Mouse (Mus musculus) limb, embryonic 14.5 days (tissue): Measurements from ENCODE around the gene Nrxn3. TPM values are rescaled to one million over a fixed set of nuclear protein-coding genes. Genes with fewer than 3 reads are reported as not detected.

Experiments used
- ATAC-seq: fragments of 200-750 bp; cut with Nextera tagmentation; 2 replicates; pipeline ENCODE4 v1.8.0; 2017; ENCODE audit warnings: low read depth, moderate number of reproducible peaks, moderate TSS enrichment; ENCODE audit not compliant: low FRiP score
- DNase-seq: peaks from one replicate; pipeline ENCODE4 v3.0.0-alpha.2; 2015; ENCODE audit warnings: low spot score
- H3K27ac ChIP-seq: fragments of 300-500 bp; sonication (generic); replicated peaks from 2 replicates; pipeline ENCODE4 v1.5.1; 2014; ENCODE audit warnings: low read depth, mild to moderate bottlenecking, low read length, moderate library complexity, mixed read lengths
- H3K27me3 ChIP-seq: fragments of 300-500 bp; sonication (generic); 2 replicates; pipeline ENCODE4 v1.6.1; 2014; ENCODE audit warnings: low read length, mixed read lengths; ENCODE audit not compliant: control insufficient read depth, insufficient read depth
- H3K36me3 ChIP-seq: fragments of 300-500 bp; sonication (generic); 2 replicates; pipeline ENCODE4 v1.6.1; 2014; ENCODE audit warnings: mild to moderate bottlenecking, low read length, moderate library complexity, mixed read lengths; ENCODE audit not compliant: control insufficient read depth, insufficient read depth
- H3K4me1 ChIP-seq: fragments of 300-500 bp; sonication (generic); 2 replicates; pipeline ENCODE4 v1.6.1; 2014; ENCODE audit warnings: antibody characterized with exemption, low read length, mixed read lengths; ENCODE audit not compliant: control insufficient read depth, insufficient read depth
- H3K4me2 ChIP-seq: fragments of 300-500 bp; sonication (generic); replicated peaks from 2 replicates; pipeline ENCODE4 v1.6.1; 2014; ENCODE audit warnings: low read depth, mild to moderate bottlenecking, low read length, moderate library complexity; ENCODE audit not compliant: severe bottlenecking
- H3K4me3 ChIP-seq: fragments of 300-500 bp; sonication (generic); replicated peaks from 2 replicates; pipeline ENCODE4 v1.5.1; 2014; ENCODE audit warnings: low read length
- H3K9ac ChIP-seq: fragments of 300-500 bp; sonication (generic); 2 replicates; pipeline ENCODE4 v1.6.1; 2014; ENCODE audit warnings: mild to moderate bottlenecking, low read depth, low read length, moderate library complexity; ENCODE audit not compliant: severe bottlenecking
- H3K9me3 ChIP-seq: fragments of 300-500 bp; sonication (generic); 2 replicates; pipeline ENCODE4 v1.6.1; 2016; ENCODE audit warnings: low read length; ENCODE audit not compliant: control insufficient read depth
- POLR2A ChIP-seq: fragments of 200-500 bp; IDR thresholded peaks from 2 replicates; pipeline ENCODE4 v1.8.0; 2012; ENCODE audit warnings: inconsistent platforms, mild to moderate bottlenecking, moderate library complexity, borderline replicate concordance; ENCODE audit not compliant: insufficient read depth, insufficient read length; ENCODE audit errors: extremely low read depth
- WGBS: fragments of 180-500 bp; shearing (Covaris S2); extraction: QIAGEN DNeasy Blood & Tissue Kit; methylation state at CpG from one replicate; pipeline ENCODE4 v1.1.7; 2014; 5-methylcytosine and 5-hydroxymethylcytosine counted together
- polyA plus RNA-seq, 2 experiments: library from polyadenylated mRNA; depleted of rRNA in 1 of 2; stranded (reverse) in 1 of 2; unstranded in 1 of 2; fragments of >200 nt; fragmentation: Nextera tagmentation in 1 of 2; extraction: Ambion mirVana in 1 of 2; gene quantifications; 2 replicates each; pipeline versions ENCODE4 v1.2.1 to v1.2.3; 2012 to 2014

Nrxn3 gene
- polyA plus RNA-seq, 2 experiments: 0.74 to 1.4 TPM

GRCm38 (mm10) chr12:88949870-88950269 is 227.2 kb downstream of the Nrxn3 start:
- Histone ChIP-seq H3K4me1 (no peaks in the 10 kb centered on the region), H3K36me3 (no peaks in the 10 kb centered on the region), H3K9me3 (no peaks in the 10 kb centered on the region), H3K9ac (no peak overlapping the region), H3K4me2 (no peak overlapping the region), H3K4me3 (no peak overlapping the region), H3K27ac (no peak overlapping the region), H3K27me3 (no peaks in the 10 kb centered on the region)
- no peak for TF ChIP-seq POLR2A
- DNase-seq (no peak), ATAC-seq (no peak)
- 76% methylated on average over 2 of the region's 2 CpGs for WGBS

- Histone ChIP-seq H3K27ac (no peak overlapping the region), H3K4me3 (no peak overlapping the region), H3K4me1 (no peaks in the 10 kb centered on the region), H3K27me3 (no peaks in the 10 kb centered on the region), H3K4me2 (no peak overlapping the region), H3K9me3 (no peaks in the 10 kb centered on the region), H3K9ac (no peak overlapping the region), H3K36me3 (no peaks in the 10 kb centered on the region)
- DNase-seq (no peak), ATAC-seq (no peak)
- no peak for TF ChIP-seq POLR2A
- WGBS: 69% methylated on average over 7 of the region's 7 CpGs
Observed at GRCm38 (mm10) chr12:88952937-88953600, 230.4 kb downstream of the Nrxn3 start.

GRCm38 (mm10) chr12:88953801-88954200 is 231.1 kb downstream of the Nrxn3 start:
- 49% methylated on average over 4 of the region's 4 CpGs for WGBS
- H3K4me1 ChIP-seq: no peaks in the 10 kb centered on the region
- H3K27me3 ChIP-seq: no peaks in the 10 kb centered on the region
- DNase-seq (no peak), ATAC-seq (no peak)
- H3K4me3 ChIP-seq: no peak overlapping the region
- H3K36me3 ChIP-seq: no peaks in the 10 kb centered on the region
- no peak overlapping the region for H3K9ac ChIP-seq
- no peak overlapping the region for H3K27ac ChIP-seq
- H3K9me3 ChIP-seq: no peaks in the 10 kb centered on the region
- TF ChIP-seq POLR2A: no peak
- no peak overlapping the region for H3K4me2 ChIP-seq

DNA sequence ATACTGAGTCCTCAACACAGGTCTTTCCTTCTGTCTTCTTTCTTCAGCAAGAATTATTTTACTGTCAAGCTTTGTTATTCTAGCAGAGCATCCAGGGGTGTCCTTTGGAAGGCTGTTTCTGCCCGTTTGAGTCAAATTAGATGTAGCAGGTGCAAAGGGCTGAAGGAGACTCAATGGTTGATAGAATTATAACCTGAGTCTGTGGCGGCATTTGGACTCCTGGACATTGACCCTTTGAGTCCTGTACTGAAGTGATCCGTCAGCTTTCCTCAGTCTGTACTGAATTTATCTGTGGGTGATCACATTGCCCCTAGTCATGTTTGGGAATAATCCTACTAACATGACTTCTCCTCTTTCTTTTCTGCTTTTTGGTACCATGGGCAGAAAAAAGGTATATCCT is 234.8 kb downstream of the Nrxn3 start:
- Histone ChIP-seq H3K4me2 (no peak overlapping the region), H3K4me3 (no peak overlapping the region), H3K4me1 (no peaks in the 10 kb centered on the region), H3K27me3 (no peaks in the 10 kb centered on the region), H3K27ac (no peak overlapping the region), H3K36me3 (no peaks in the 10 kb centered on the region), H3K9me3 (no peaks in the 10 kb centered on the region), H3K9ac (no peak overlapping the region)
- no peak for TF ChIP-seq POLR2A
- WGBS: 82% methylated on average over 3 of the region's 3 CpGs
- no peak for DNase-seq
- ATAC-seq: no peak

- Histone ChIP-seq H3K4me3 (no peak overlapping the region), H3K27ac (no peak overlapping the region), H3K9me3 (no peaks in the 10 kb centered on the region), H3K36me3 (no peaks in the 10 kb centered on the region), H3K4me1 (no peaks in the 10 kb centered on the region), H3K4me2 (no peak overlapping the region), H3K9ac (no peak overlapping the region), H3K27me3 (no peaks in the 10 kb centered on the region)
- no peak for DNase-seq
- TF ChIP-seq POLR2A: no peak
- 97% methylated on average over 1 of the region's 1 CpGs for WGBS
- ATAC-seq: no peak
Observed at GRCm38 (mm10) chr12:88960817-88961216, 238.1 kb downstream of the Nrxn3 start.
